Mouse (Mus musculus) liver, embryonic 16.5 days (tissue): ENCODE data around the gene Defb28. TPM values are rescaled to one million over a fixed set of nuclear protein-coding genes. Genes with fewer than 3 reads are reported as not detected.

Experiments used
- polyA plus RNA-seq: library from polyadenylated mRNA; unstranded; fragments of >200 nt; fragmentation: Nextera tagmentation; extraction: Ambion mirVana; gene quantifications from 2 replicates; pipeline ENCODE4 v1.2.1, GENCODE M21; 2015

Gene Defb28
- polyA plus RNA-seq, 1 experiment from 2014 or later: not detected

Other genes starting within 250 kb of the Defb28 start
- gene Tbc1d20, start 224.4 kb upstream of the Defb28 start, polyA plus RNA-seq: 11.3 and 11.7 TPM in 2 replicates
- gene Rbck1, start 185.6 kb upstream of the Defb28 start, polyA plus RNA-seq: 37.7 and 40.2 TPM in 2 replicates
- 6.5 and 6.8 TPM in 2 replicates for gene Trib3, start 174.2 kb upstream of the Defb28 start, polyA plus RNA-seq
- not detected in 2 replicates for gene Nrsn2, start 141.6 kb upstream of the Defb28 start, polyA plus RNA-seq
- 0.77 and 0.99 TPM in 2 replicates for gene Sox12, start 120.2 kb upstream of the Defb28 start, polyA plus RNA-seq
- gene Zcchc3, start 103.2 kb upstream of the Defb28 start, polyA plus RNA-seq: 6.4 and 6.7 TPM in 2 replicates
- 0.12 and 0.18 TPM in 2 replicates for gene 6820408C15Rik, start 102.7 kb upstream of the Defb28 start, polyA plus RNA-seq
- gene Defb23, start 53.6 kb upstream of the Defb28 start, polyA plus RNA-seq: not detected in 2 replicates
- gene Defb20, start 41.2 kb upstream of the Defb28 start, polyA plus RNA-seq: not detected in 2 replicates
- not detected in 2 replicates for gene Defb22, start 28.1 kb upstream of the Defb28 start, polyA plus RNA-seq
- gene Defb26, start 6.6 kb upstream of the Defb28 start, polyA plus RNA-seq: not detected in 2 replicates
- not detected in 2 replicates for gene Defb29, start 21.8 kb downstream of the Defb28 start, polyA plus RNA-seq
- gene Gm17416, start 51.1 kb downstream of the Defb28 start, polyA plus RNA-seq: not detected in 2 replicates
- gene Defb21, start 54.5 kb downstream of the Defb28 start, polyA plus RNA-seq: not detected in 2 replicates
- not detected in 2 replicates for gene Defb19, start 62.1 kb downstream of the Defb28 start, polyA plus RNA-seq
- gene Defb45, start 81.1 kb downstream of the Defb28 start, polyA plus RNA-seq: not detected in 2 replicates
- gene Defb36, start 86.1 kb downstream of the Defb28 start, polyA plus RNA-seq: not detected in 2 replicates
- gene Defb25, start 104.8 kb downstream of the Defb28 start, polyA plus RNA-seq: not detected in 2 replicates
- gene Rem1, start 108.7 kb downstream of the Defb28 start, polyA plus RNA-seq: 1.1 TPM in 2 replicates
- 45.5 and 52.7 TPM in 2 replicates for gene H13, start 151.2 kb downstream of the Defb28 start, polyA plus RNA-seq
- gene Mcts2, start 168.8 kb downstream of the Defb28 start, polyA plus RNA-seq: 10.2 and 11.1 TPM in 2 replicates
- gene Id1, start 218.0 kb downstream of the Defb28 start, polyA plus RNA-seq: 18.1 and 18.8 TPM in 2 replicates
- gene Cox4i2, start 235.9 kb downstream of the Defb28 start, polyA plus RNA-seq: 0.95 and 1.4 TPM in 2 replicates